Mouse (Mus musculus) CH12.LX (cell line): ENCODE results near the gene Fgfbp3. TPM values are rescaled to one million over a fixed set of nuclear protein-coding genes. Genes with fewer than 3 reads are reported as not detected.

ENCODE experiments used
- DNase-seq: peaks from one replicate; pipeline ENCODE4 v3.0.0-alpha.2; 2013; ENCODE audit errors: extremely low read depth
- H3K27ac ChIP-seq: 2 replicates; pipeline ENCODE4 v1.5.1; 2012; ENCODE audit warnings: low read depth, mild to moderate bottlenecking, control low read depth, moderate library complexity; ENCODE audit not compliant: insufficient read depth
- H3K27me3 ChIP-seq: replicated peaks from 2 replicates; pipeline ENCODE3; 2012; ENCODE audit warnings: inconsistent platforms
- H3K36me3 ChIP-seq, 2 experiments: replicated peaks in 1 of 2; 2 replicates each; pipeline versions ENCODE3 to v1.6.1; 2012; ENCODE audit warnings: inconsistent platforms in 1 of 2, low read length in 1 of 2, mild to moderate bottlenecking in 1 of 2, mixed read lengths in 1 of 2, moderate library complexity in 1 of 2; ENCODE audit not compliant: control insufficient read depth in 1 of 2, insufficient read depth in 1 of 2
- H3K4me1 ChIP-seq, 2 experiments: 2 replicates each; pipeline ENCODE4 v1.6.1; 2012; ENCODE audit warnings: inconsistent platforms in 1 of 2, moderate library complexity in 1 of 2; ENCODE audit not compliant: insufficient read depth in 2 of 2, control insufficient read depth in 1 of 2
- H3K4me2 ChIP-seq: 2 replicates; pipeline ENCODE4 v1.6.1; 2012; ENCODE audit warnings: low read depth, mild to moderate bottlenecking, control low read depth; ENCODE audit not compliant: poor library complexity, insufficient read depth, severe bottlenecking
- H3K4me3 ChIP-seq, 3 experiments: fragments of 150-350 bp in 1 of 3; sonication (generic) in 1 of 3; replicated peaks in 1 of 3; 2 replicates each; pipeline versions ENCODE3 to v1.5.1; 2011 to 2012; ENCODE audit warnings: low read depth in 2 of 3, low read length in 2 of 3, mild to moderate bottlenecking in 2 of 3, moderate library complexity in 2 of 3, control low read depth in 1 of 3, improper control_type of control experiment in 1 of 3, inconsistent platforms in 1 of 3, mixed read lengths in 1 of 3; ENCODE audit not compliant: poor library complexity in 1 of 3
- H3K79me2 ChIP-seq: replicated peaks from 2 replicates; pipeline ENCODE4 v1.6.1; 2012; ENCODE audit warnings: mild to moderate bottlenecking, moderate library complexity; ENCODE audit not compliant: control insufficient read depth, poor library complexity, insufficient read depth, severe bottlenecking; ENCODE audit errors: extremely low read depth
- H3K9ac ChIP-seq: 2 replicates; pipeline ENCODE4 v1.6.1; 2012; ENCODE audit warnings: low read depth, mild to moderate bottlenecking, control low read depth, moderate library complexity; ENCODE audit not compliant: insufficient read depth
- H3K9me3 ChIP-seq: replicated peaks from 2 replicates; pipeline ENCODE3; 2012; ENCODE audit warnings: low read length, inconsistent platforms, mixed read lengths
- CHD1 ChIP-seq: IDR thresholded peaks from 2 replicates; pipeline ENCODE4 v1.6.1; 2012; ENCODE audit warnings: low read depth, low read length, improper control_type of control experiment, inconsistent platforms
- CHD2 ChIP-seq: IDR thresholded peaks from 2 replicates; pipeline ENCODE4 v1.6.1; 2011; ENCODE audit warnings: low read length, improper control_type of control experiment
- GABPA ChIP-seq: IDR thresholded peaks from 2 replicates; pipeline ENCODE4 v1.6.1; 2012; ENCODE audit warnings: low read depth, low read length, improper control_type of control experiment, inconsistent platforms; ENCODE audit not compliant: insufficient replicate concordance
- JUN ChIP-seq: IDR thresholded peaks from 2 replicates; pipeline ENCODE4 v1.6.1; 2011; ENCODE audit warnings: low read depth, mild to moderate bottlenecking, low read length, improper control_type of control experiment, moderate library complexity; ENCODE audit not compliant: insufficient read depth
- MAFK ChIP-seq: IDR thresholded peaks from 2 replicates; pipeline ENCODE4 v1.6.1; 2011; ENCODE audit warnings: low read length, improper control_type of control experiment; ENCODE audit not compliant: insufficient replicate concordance
- MAZ ChIP-seq: IDR thresholded peaks from 2 replicates; pipeline ENCODE4 v1.6.1; 2012; ENCODE audit warnings: low read depth, mild to moderate bottlenecking, inconsistent platforms, low read length, improper control_type of control experiment, moderate library complexity
- MEF2A ChIP-seq: IDR thresholded peaks from 2 replicates; pipeline ENCODE4 v1.6.1; 2014; ENCODE audit warnings: low read depth, mild to moderate bottlenecking, inconsistent platforms, low read length, improper control_type of control experiment, borderline replicate concordance
- MXI1 ChIP-seq: IDR thresholded peaks from 2 replicates; pipeline ENCODE4 v1.6.1; 2011; ENCODE audit warnings: mild to moderate bottlenecking, low read depth, low read length, improper control_type of control experiment
- POLR2AphosphoS2 ChIP-seq: IDR thresholded peaks from 2 replicates; pipeline ENCODE4 v1.6.1; 2011; ENCODE audit warnings: low read depth, low read length, improper control_type of control experiment
- RAD21 ChIP-seq: IDR thresholded peaks from 2 replicates; pipeline ENCODE4 v1.6.1; 2011; ENCODE audit warnings: low read depth, mild to moderate bottlenecking, low read length, improper control_type of control experiment, moderate library complexity
- RCOR1 ChIP-seq: conservative IDR thresholded peaks from 2 replicates; pipeline ENCODE4 v1.6.1; 2012; ENCODE audit warnings: low read depth, mild to moderate bottlenecking, inconsistent platforms, low read length, improper control_type of control experiment
- SIN3A ChIP-seq: IDR thresholded peaks from 2 replicates; pipeline ENCODE4 v1.6.1; 2012; ENCODE audit warnings: low read length, improper control_type of control experiment, inconsistent platforms
- ZKSCAN1 ChIP-seq: IDR thresholded peaks from 2 replicates; pipeline ENCODE4 v1.6.1; 2012; ENCODE audit warnings: low read depth, inconsistent platforms, low read length, improper control_type of control experiment, borderline replicate concordance
- ZNF384 ChIP-seq: IDR thresholded peaks from 2 replicates; pipeline ENCODE4 v1.6.1; 2012; ENCODE audit warnings: low read depth, low read length, improper control_type of control experiment, inconsistent platforms
- dilution Hi-C: fragments of 300-500 bp; cut with MboI; formaldehyde crosslinking; loops from 2 replicates; pipeline ENCODE4 v1.14.3; 2020; ENCODE audit warnings: low sequenced_read_pairs; ENCODE audit not compliant: extremely low pct_unique_long_range_greater_than_20kb, extremely low pct_ligation_motif_present
- in situ Hi-C: fragments of 300-500 bp; cut with MboI; formaldehyde crosslinking; loops from 3 replicates; pipeline ENCODE4 v1.14.3; 2019; ENCODE audit warnings: low sequenced_read_pairs, low pct_ligation_motif_present, low pct_unique_long_range_greater_than_20kb, mixed read lengths
- polyA plus RNA-seq: library from polyadenylated mRNA; unstranded; fragments of >175 nt; gene quantifications from 2 replicates; pipeline ENCODE4 v1.2.1, GENCODE M21; 2012; ENCODE audit warnings: low read depth; ENCODE audit not compliant: insufficient read length
- total RNA-seq, 2 experiments: library from RNA; depleted of rRNA; stranded (reverse); fragments of 300-350 nt in 1 of 2; fragments of >200 nt in 1 of 2; gene quantifications; 2 replicates each; pipeline ENCODE4 v1.2.3; 2012 to 2014

The Fgfbp3 gene
- total and polyA plus RNA-seq, 3 experiments: 0.64 to 2.1 (median 1.6) TPM

GRCm38 (mm10) chr19:36904211-36905007, 15.0 kb downstream of the Fgfbp3 start:
- Histone ChIP-seq H3K36me3 (no peaks in the 10 kb centered on the region), H3K27ac (no peak overlapping the region), H3K4me2 (no peak overlapping the region), H3K4me3 (no peak overlapping the region), H3K9ac (no peak overlapping the region), H3K9me3 (no peaks in the 10 kb centered on the region), H3K27me3 (no peaks in the 10 kb centered on the region), H3K4me1 (peaks cover 4 to 7% of the 10 kb centered on the region in 2 experiments), H3K79me2 (no peaks in the 10 kb centered on the region)
- dilution Hi-C loops: no loop called here
- no peak for DNase-seq
- TF ChIP-seq ZKSCAN1 (no peak), MAZ (no peak), JUN (no peak), CHD1 (no peak)
- in situ Hi-C loops: loop anchor here (25.0 kb wide), 1 partner anchor 292 kb away; no protein-coding TSS in a partner anchor

- Histone ChIP-seq H3K27ac (no peak overlapping the region), H3K9me3 (no peaks in the 10 kb centered on the region), H3K4me1 (peaks cover 4 to 7% of the 10 kb centered on the region in 2 experiments), H3K4me3 (no peak overlapping the region), H3K27me3 (no peaks in the 10 kb centered on the region), H3K79me2 (no peaks in the 10 kb centered on the region), H3K9ac (no peak overlapping the region), H3K36me3 (no peaks in the 10 kb centered on the region), H3K4me2 (no peak overlapping the region)
- in situ Hi-C loops (loop anchor here (25.0 kb wide), 1 partner anchor 291 kb away; no protein-coding TSS in a partner anchor), dilution Hi-C loops (no loop called here)
- TF ChIP-seq MXI1: no peak
- TF ChIP-seq SIN3A: no peak
- no peak for TF ChIP-seq RAD21
- TF ChIP-seq GABPA: no peak
- no peak for TF ChIP-seq MEF2A
- TF ChIP-seq ZNF384: no peak
- no peak for TF ChIP-seq RCOR1
- TF ChIP-seq MAFK: no peak
- no peak for TF ChIP-seq CHD2
- TF ChIP-seq POLR2AphosphoS2: no peak
- no peak for DNase-seq
Observed at GRCm38 (mm10) chr19:36903377-36903776, 16.0 kb downstream of the Fgfbp3 start.
